Mouse (Mus musculus) megakaryocyte-erythroid progenitor cell, adult 5-6 weeks (primary cell): ENCODE results near the gene Zfp87. TPM values are rescaled to one million over a fixed set of nuclear protein-coding genes. Genes with fewer than 3 reads are reported as not detected.

Experiments
- ATAC-seq: replicated peaks from 2 replicates; pipeline ENCODE4 v1.8.0; 2016; ENCODE audit warnings: mild to moderate bottlenecking, inconsistent platforms; ENCODE audit not compliant: severe bottlenecking, poor library complexity, low FRiP score, low TSS enrichment
- total RNA-seq, 2 experiments: library from RNA; stranded (forward) in 1 of 2; stranded (reverse) in 1 of 2; fragments of 200-1000, 215-1000 nt in 1 of 2; fragments of >200 nt in 1 of 2; fragmentation: Nextera tagmentation in 1 of 2; gene quantifications; 2 replicates each; pipeline ENCODE4 v1.2.3; 2014 to 2017

The Zfp87 gene
- 13.6 and 18.1 TPM in 2 replicates for total RNA-seq (2014; fragmentation: Nextera tagmentation)
- total RNA-seq (2017), result 14.1 and 14.7 TPM in 2 replicates

DNA sequence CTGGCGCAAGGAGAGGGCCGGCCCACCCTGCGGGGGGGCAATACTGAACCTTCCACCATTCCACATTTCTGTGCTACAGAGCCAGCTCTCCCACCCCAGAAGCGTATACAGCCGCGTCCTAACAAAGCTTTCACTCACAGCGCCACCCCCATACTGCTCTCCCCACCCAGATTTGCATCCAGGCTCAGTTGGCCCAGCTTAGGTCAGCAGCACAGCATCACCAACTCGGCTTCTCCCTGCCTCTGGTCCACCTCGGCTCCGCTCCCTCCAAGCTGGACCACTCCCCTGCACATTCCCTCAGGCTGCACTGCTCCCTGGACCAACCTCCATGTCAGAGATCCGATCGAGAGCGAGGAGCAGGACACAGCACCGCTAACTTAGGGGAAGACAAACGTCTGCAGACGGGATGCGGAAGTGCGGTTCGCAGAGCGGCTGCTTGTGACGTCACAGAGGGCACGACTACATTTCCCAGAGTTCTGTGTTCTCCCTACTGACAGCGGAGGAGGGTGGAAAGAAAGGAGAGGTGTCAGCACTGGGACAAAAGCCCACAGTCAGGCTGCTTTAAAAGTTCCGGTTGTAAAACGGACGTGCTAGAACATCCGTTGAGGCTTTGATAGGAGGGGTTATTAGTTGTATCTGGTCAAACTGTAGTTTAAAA is at the start of gene Zfp87, which contains the start of gene Gm26965:
Gene Zfp87 (minus strand): TSS at position 425 of the 658 bp plus-strand sequence.
Gene Gm26965 (minus strand): TSS at position 399 of the 658 bp plus-strand sequence.
- peak; percentile 100 for ATAC-seq

DNA sequence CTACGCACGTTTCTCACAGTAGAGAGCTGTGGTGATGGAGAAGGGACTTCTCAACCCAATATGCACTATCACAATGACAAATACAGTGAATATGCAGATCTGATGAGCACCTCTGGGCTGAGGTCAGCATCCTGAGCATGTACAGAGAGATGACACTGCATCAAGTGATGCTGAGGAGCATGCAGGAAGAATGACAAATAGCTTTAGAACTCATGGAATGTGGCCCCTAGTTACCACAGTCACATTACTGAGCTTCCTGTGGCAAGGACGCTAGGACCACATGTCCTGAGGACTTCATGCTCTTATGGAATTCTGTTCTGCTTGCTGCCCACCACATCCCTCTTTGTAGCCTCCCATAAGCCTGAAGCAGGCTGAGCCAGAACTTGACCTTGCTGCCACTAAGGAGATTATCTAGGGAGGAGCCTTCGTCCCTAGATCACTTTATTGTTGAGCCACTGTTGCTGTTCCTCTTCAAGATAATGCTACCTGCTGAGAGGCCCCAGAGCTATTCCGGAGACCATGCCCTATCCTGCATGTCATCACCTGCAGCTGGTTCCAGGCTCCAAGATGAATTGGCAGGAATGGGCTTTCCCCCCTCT is 46.7 kb upstream of the Zfp87 start:
- ATAC-seq, result no peak

DNA sequence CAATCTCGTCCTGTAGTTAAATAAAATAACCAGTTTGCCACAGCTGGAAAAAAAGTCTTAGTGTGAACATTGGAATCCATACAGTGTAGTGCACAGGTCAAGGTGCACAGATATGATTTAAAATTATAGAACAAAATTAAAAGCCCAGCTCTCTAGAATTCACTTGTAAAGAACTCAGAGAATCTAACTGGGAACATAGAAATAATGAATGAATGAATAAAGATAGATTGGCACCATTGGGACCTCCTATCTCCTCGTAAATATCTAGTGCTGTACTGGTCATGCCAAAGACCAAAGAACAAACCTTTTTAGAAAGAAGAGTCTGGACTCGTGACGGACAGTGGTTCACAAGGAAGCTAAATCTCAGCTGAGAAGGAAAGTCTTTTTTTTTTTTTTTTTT is 27.8 kb upstream of the Zfp87 start, which contains the start of gene Zfp748:
Gene Zfp748 (minus strand): TSS at position 101 of the 400 bp plus-strand sequence.
- no peak for ATAC-seq

DNA sequence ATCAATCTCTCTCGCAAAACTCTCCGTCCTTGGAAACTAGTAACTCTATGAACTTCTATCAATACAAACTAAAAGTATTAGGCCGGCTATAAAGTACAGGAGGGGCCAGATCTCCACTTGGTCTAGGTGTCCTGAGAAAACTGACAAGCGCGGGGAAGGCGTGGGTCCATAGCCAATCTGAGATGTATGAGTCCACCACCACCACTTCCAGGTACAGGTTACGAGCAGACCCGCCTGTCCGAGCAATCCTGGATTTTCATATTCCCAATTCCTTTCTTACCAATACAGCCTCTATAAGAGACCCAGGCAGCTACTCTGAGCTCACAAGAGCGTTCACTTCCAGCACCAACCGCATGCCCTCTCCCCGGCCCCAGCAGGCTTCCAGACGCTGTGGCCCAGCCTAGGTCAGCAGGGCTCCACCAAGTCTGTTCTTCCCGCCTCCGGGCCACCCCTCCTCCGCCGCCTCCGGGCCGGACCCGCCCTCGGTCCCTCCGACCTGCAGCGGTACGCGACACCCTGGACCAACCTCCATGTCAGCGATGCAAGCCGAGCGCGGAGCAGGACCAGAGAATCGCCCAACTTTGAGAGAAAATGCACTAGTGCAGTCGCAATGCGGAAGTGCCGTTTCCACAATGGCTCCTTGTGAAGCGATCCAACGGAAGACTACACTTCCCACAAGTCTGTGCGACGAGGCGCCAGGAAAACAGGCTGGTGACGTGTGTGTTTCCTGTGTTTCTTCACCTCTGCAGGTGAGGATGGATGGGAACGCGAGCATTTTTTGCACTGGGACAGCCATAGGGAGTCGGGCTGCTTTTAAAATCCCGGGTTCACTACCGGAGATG is 26.7 kb upstream of the Zfp87 start:
- peak; percentile 99 for ATAC-seq

GRCm38 (mm10) chr13:67545941-67546340 is 20.0 kb upstream of the Zfp87 start:
- no peak for ATAC-seq

DNA sequence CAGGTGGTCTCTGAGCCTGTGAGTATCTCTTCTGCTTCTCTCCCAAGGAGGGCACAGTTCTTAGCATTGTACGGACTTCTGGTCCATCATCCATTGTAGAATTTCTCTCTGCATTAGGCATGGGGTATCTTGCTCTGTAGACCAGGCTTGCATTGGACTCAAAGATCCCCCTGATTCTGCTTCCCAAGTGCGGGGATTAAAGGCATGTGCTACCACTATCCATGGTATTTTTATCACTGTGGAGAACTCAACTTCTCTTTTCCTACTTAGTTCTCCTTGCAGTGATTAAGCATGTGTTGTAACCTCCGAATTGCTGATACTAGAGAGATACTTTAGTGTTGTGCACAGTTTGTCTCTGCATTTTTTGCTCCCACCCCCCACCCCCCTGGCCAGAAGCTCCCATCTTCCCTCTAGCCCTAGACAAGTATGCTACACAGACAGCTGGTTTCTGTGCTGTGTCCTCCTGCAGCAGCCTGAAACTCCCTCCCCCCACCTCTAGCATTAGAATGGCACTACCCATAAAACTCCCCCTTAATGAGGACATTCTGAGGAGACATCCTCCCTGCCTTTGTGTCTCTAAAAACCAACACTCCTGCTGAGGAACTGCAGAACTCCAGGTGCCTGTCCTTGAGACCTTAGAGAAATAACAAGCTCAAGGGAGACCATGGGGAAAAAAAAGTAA is 1.2 kb upstream of the Zfp87 start:
- no peak for ATAC-seq

- ATAC-seq, result no peak
Measured at GRCm38 (mm10) chr13:67500908-67501307, 25.1 kb downstream of the Zfp87 start.

DNA sequence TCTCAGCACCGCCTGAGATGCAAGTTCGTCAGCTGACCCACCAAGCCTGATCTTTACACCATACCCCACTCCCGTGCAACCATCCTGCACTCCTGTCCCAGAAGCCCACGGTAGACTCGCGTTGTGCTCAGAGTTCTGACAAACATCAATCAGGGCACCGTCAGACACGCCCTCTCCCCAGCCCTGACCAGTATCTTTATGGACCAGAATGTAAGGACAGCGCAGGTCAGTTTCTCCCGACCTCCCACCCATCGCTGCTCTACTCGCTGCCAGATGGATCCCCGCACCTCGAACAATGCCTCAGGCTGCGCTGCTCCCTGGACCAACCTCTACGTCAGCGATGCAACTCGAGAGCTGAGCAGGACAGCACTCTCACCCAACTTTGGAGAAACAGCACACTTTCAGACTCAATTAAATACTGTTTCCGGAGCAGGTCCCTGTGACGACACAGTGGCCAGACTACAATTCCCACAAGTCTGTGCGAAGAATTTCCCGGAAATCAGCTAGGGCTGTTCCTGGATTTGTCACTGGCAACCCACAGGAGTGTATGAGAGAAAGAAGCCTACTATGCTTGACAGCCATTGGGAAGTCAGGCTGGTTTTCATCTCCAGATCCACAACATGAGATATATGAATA is 25.8 kb downstream of the Zfp87 start, which contains the start of gene Zfp58:
Gene Zfp58 (minus strand): TSS at position 472 of the 636 bp plus-strand sequence.
- ATAC-seq, result peak; percentile 98

DNA sequence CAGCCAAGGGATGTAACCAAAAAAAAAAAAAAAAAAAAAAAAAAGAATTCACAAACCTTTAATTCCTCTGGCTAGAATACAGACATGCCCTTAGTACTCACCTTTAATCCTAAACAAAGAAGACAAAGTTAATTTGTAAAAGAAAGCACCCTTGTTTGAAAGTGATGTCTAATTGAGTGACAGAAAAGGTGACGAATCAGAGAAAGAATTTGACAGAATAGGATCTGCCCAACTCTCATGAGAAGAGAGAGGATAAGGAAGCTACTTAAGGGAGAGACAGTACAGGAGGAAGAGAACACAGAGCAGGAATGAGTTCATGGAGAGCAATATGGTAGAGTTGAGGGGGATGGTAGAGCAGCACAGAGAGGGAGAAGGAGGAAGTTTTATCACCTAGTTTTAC is 30.3 kb downstream of the Zfp87 start:
- ATAC-seq, result no peak

GRCm38 (mm10) chr13:67484424-67484811 is 41.6 kb downstream of the Zfp87 start:
- ATAC-seq, result peak; percentile 18

- ATAC-seq, result peak; percentile 97
Measured at GRCm38 (mm10) chr13:67483625-67484423, 42.2 kb downstream of the Zfp87 start, which contains the start of gene Zfp874b. Gene Zfp874b (minus strand): TSS chr13:67484258.

GRCm38 (mm10) chr13:67481528-67481927 is 44.4 kb downstream of the Zfp87 start:
- ATAC-seq, result no peak

DNA sequence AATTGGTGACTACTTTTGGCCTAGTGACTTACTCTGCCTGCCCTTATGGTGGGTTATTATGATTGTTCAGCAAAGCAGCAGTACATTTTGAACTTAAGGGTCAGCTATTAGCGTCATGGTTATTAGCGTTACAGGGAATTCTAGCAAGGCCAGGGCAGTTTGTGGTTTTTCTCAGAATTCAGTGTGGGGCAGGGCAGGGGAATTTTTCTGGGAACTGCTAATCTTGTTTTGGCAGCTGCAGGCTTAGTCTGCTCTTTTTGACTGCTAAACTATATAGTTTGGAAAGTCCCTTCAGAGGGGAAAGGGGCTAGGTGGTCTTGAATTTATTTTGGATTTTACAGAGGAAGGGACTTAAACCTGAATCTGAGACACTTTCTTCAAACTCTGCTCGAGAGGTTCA is 56.7 kb downstream of the Zfp87 start:
- ATAC-seq, result no peak

Other genes starting within 250 kb of the Zfp87 start
- gene Zfp458, start 247.7 kb downstream of the Zfp87 start, total RNA-seq (2014; fragmentation: Nextera tagmentation), result 4.6 and 9.0 TPM in 2 replicates
- gene Zfp458, start 247.7 kb downstream of the Zfp87 start, total RNA-seq (2017), result 3.1 and 4.4 TPM in 2 replicates
- 2.5 and 4.3 TPM in 2 replicates for gene Zfp457, start 219.7 kb downstream of the Zfp87 start, total RNA-seq (2014; fragmentation: Nextera tagmentation)
- gene Zfp457, start 219.7 kb downstream of the Zfp87 start, total RNA-seq (2017), result 1.0 TPM in 1 of 2 replicates, not detected in the other
- 5.2 and 11.6 TPM in 2 replicates for gene Zfp595, start 193.6 kb downstream of the Zfp87 start, total RNA-seq (2014; fragmentation: Nextera tagmentation)
- 4.9 and 8.2 TPM in 2 replicates for gene Zfp595, start 193.6 kb downstream of the Zfp87 start, total RNA-seq (2017)
- 6.6 and 13.8 TPM in 2 replicates for gene Gm28044, start 165.6 kb downstream of the Zfp87 start, total RNA-seq (2014; fragmentation: Nextera tagmentation)
- 3.5 TPM in 1 of 2 replicates, not detected in the other for gene Gm28044, start 165.6 kb downstream of the Zfp87 start, total RNA-seq (2017)
- gene Zfp953, start 165.6 kb downstream of the Zfp87 start, total RNA-seq (2014; fragmentation: Nextera tagmentation), result 6.1 and 7.5 TPM in 2 replicates
- gene Zfp953, start 165.6 kb downstream of the Zfp87 start, total RNA-seq (2017), result 6.3 and 10.5 TPM in 2 replicates
- 0.66 TPM in 1 of 2 replicates, not detected in the other for gene Gm28041, start 150.4 kb downstream of the Zfp87 start, total RNA-seq (2014; fragmentation: Nextera tagmentation)
- 2.3 TPM in 1 of 2 replicates, not detected in the other for gene Gm28041, start 150.4 kb downstream of the Zfp87 start, total RNA-seq (2017)
- gene Zfp456, start 150.4 kb downstream of the Zfp87 start, total RNA-seq (2014; fragmentation: Nextera tagmentation), result 2.4 and 2.6 TPM in 2 replicates
- gene Zfp456, start 150.4 kb downstream of the Zfp87 start, total RNA-seq (2017), result 1.7 and 3.7 TPM in 2 replicates
- gene Zfp429, start 126.4 kb downstream of the Zfp87 start, total RNA-seq (2014; fragmentation: Nextera tagmentation), result 4.3 and 6.2 TPM in 2 replicates
- gene Zfp429, start 126.4 kb downstream of the Zfp87 start, total RNA-seq (2017), result 10.5 and 11.5 TPM in 2 replicates
- gene Zfp459, start 104.8 kb downstream of the Zfp87 start, total RNA-seq (2014; fragmentation: Nextera tagmentation), result 1.4 and 2.6 TPM in 2 replicates
- 1.3 and 1.9 TPM in 2 replicates for gene Zfp459, start 104.8 kb downstream of the Zfp87 start, total RNA-seq (2017)
- gene Zfp874a, start 74.6 kb downstream of the Zfp87 start, total RNA-seq (2014; fragmentation: Nextera tagmentation), result 8.7 and 14.3 TPM in 2 replicates
- gene Zfp874a, start 74.6 kb downstream of the Zfp87 start, total RNA-seq (2017), result 13.7 and 21.8 TPM in 2 replicates
- 4.5 and 13.3 TPM in 2 replicates for gene Zfp874b, start 41.9 kb downstream of the Zfp87 start, total RNA-seq (2014; fragmentation: Nextera tagmentation)
- gene Zfp874b, start 41.9 kb downstream of the Zfp87 start, total RNA-seq (2017), result 7.6 and 9.2 TPM in 2 replicates
- gene Zfp58, start 25.6 kb downstream of the Zfp87 start, total RNA-seq (2014; fragmentation: Nextera tagmentation), result 3.3 and 4.6 TPM in 2 replicates
- gene Zfp58, start 25.6 kb downstream of the Zfp87 start, total RNA-seq (2017), result 5.5 and 12.6 TPM in 2 replicates
- not detected in 2 replicates for gene Gm26965, start within 50 bp of the Zfp87 start, total RNA-seq (2014; fragmentation: Nextera tagmentation)
- not detected in 2 replicates for gene Gm26965, start within 50 bp of the Zfp87 start, total RNA-seq (2017)
- gene Zfp748, start 27.7 kb upstream of the Zfp87 start, total RNA-seq (2014; fragmentation: Nextera tagmentation), result 7.8 and 9.6 TPM in 2 replicates
- 9.4 and 11.8 TPM in 2 replicates for gene Zfp748, start 27.7 kb upstream of the Zfp87 start, total RNA-seq (2017)
- gene Zfp729b, start 83.5 kb upstream of the Zfp87 start, total RNA-seq (2014; fragmentation: Nextera tagmentation), result 9.6 and 13.3 TPM in 2 replicates
- gene Zfp729b, start 83.5 kb upstream of the Zfp87 start, total RNA-seq (2017), result 11.7 and 17.0 TPM in 2 replicates
- not detected in 2 replicates for gene Gm49345, start 111.6 kb upstream of the Zfp87 start, total RNA-seq (2014; fragmentation: Nextera tagmentation)
- gene Gm49345, start 111.6 kb upstream of the Zfp87 start, total RNA-seq (2017), result 3.5 TPM in 1 of 2 replicates, not detected in the other
- gene Zfp729a, start 111.6 kb upstream of the Zfp87 start, total RNA-seq (2014; fragmentation: Nextera tagmentation), result 5.4 and 6.7 TPM in 2 replicates
- 5.3 and 12.8 TPM in 2 replicates for gene Zfp729a, start 111.6 kb upstream of the Zfp87 start, total RNA-seq (2017)
- 13.3 and 13.6 TPM in 2 replicates for gene Zfp738, start 160.9 kb upstream of the Zfp87 start, total RNA-seq (2014; fragmentation: Nextera tagmentation)
- 13.1 and 21.9 TPM in 2 replicates for gene Zfp738, start 160.9 kb upstream of the Zfp87 start, total RNA-seq (2017)
- 7.2 and 12.7 TPM in 2 replicates for gene Zfp65, start 203.0 kb upstream of the Zfp87 start, total RNA-seq (2014; fragmentation: Nextera tagmentation)
- 16.6 and 17.6 TPM in 2 replicates for gene Zfp65, start 203.0 kb upstream of the Zfp87 start, total RNA-seq (2017)
- gene Zfp85, start 229.1 kb upstream of the Zfp87 start, total RNA-seq (2014; fragmentation: Nextera tagmentation), result 5.4 and 9.3 TPM in 2 replicates
- 7.0 and 8.1 TPM in 2 replicates for gene Zfp85, start 229.1 kb upstream of the Zfp87 start, total RNA-seq (2017)